Mouse (Mus musculus) forebrain, embryonic 12.5 days (tissue): ENCODE results near the gene Wdfy2. TPM values are rescaled to one million over a fixed set of nuclear protein-coding genes. Genes with fewer than 3 reads are reported as not detected.
"Not testable (repeated sequence)": the region's sequence is repeated elsewhere in the genome, so short reads cannot be mapped to it uniquely, and the experiment has no call there.

Source experiments
- ATAC-seq: fragments of 200-750 bp; cut with Nextera tagmentation; 2 replicates; pipeline ENCODE4 v1.8.0; 2017; ENCODE audit warnings: moderate TSS enrichment; ENCODE audit not compliant: low FRiP score
- H3K27ac ChIP-seq: fragments of 300-500 bp; sonication (generic); 2 replicates; pipeline ENCODE4 v1.5.1; 2016; ENCODE audit warnings: mild to moderate bottlenecking
- H3K27me3 ChIP-seq: fragments of 300-500 bp; sonication (generic); 2 replicates; pipeline ENCODE4 v1.6.1; 2016; ENCODE audit warnings: mild to moderate bottlenecking
- H3K36me3 ChIP-seq: fragments of 300-500 bp; sonication (generic); replicated peaks from 2 replicates; pipeline ENCODE4 v1.6.1; 2016; ENCODE audit warnings: mild to moderate bottlenecking
- H3K4me1 ChIP-seq: fragments of 300-500 bp; sonication (generic); 2 replicates; pipeline ENCODE4 v1.6.1; 2016
- H3K4me2 ChIP-seq: fragments of 300-500 bp; sonication (generic); 2 replicates; pipeline ENCODE4 v1.6.1; 2016; ENCODE audit warnings: mild to moderate bottlenecking, moderate library complexity
- H3K4me3 ChIP-seq: fragments of 300-500 bp; sonication (generic); replicated peaks from 2 replicates; pipeline ENCODE4 v1.5.1; 2016; ENCODE audit warnings: mild to moderate bottlenecking
- H3K9ac ChIP-seq: fragments of 300-500 bp; sonication (generic); 2 replicates; pipeline ENCODE4 v1.6.1; 2016; ENCODE audit warnings: mild to moderate bottlenecking
- H3K9me3 ChIP-seq: fragments of 300-500 bp; sonication (generic); 2 replicates; pipeline ENCODE4 v1.6.1; 2016
- WGBS: fragments of 180-500 bp; shearing (Covaris S2); methylation state at CpG from one replicate; pipeline ENCODE4 v1.1.7; 2016; 5-methylcytosine and 5-hydroxymethylcytosine counted together
- polyA plus RNA-seq: library from polyadenylated mRNA; unstranded; fragments of >200 nt; fragmentation: Nextera tagmentation; extraction: Ambion mirVana; gene quantifications from 2 replicates; pipeline ENCODE4 v1.2.1, GENCODE M21; 2016

The Wdfy2 gene
- polyA plus RNA-seq, 1 experiment from 2014 or later, result 15.1 TPM

GRCm38 (mm10) chr14:62884639-62885038 lies 47.2 kb downstream of the Wdfy2 start:
- Histone ChIP-seq H3K4me1 (peaks cover 21% of the 10 kb centered on the region), H3K27ac (no peak overlapping the region), H3K27me3 (no peaks in the 10 kb centered on the region), H3K9me3 (no peaks in the 10 kb centered on the region), H3K4me2 (no peak overlapping the region), H3K36me3 (no peaks in the 10 kb centered on the region), H3K4me3 (no peak overlapping the region), H3K9ac (no peak overlapping the region)
- ATAC-seq, result no peak
- WGBS, result 88% methylated on average over 1 of the region's 1 CpGs

DNA sequence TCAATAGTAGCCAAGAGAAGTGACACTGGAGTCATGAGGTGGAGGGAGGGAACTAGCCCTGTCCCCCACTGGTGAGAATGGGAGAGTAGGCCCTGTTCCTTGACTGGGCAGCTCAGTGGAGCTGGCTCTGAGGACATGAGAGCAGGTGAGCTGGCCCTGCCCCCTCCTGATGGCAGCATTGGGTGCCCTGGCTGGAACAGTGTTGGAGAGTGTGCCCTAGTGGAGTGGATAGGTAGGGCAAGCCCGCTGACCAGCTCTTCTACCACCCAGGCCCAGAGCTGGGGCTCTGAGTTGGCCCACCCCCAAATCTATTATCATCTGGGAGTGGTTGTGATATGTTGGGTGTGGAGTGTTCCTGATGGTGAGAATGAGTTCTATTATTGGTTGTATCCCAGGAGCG lies 47.7 kb downstream of the Wdfy2 start:
- Histone ChIP-seq H3K27ac (no peak overlapping the region), H3K9me3 (no peaks in the 10 kb centered on the region), H3K4me1 (peaks cover 16% of the 10 kb centered on the region), H3K4me2 (no peak overlapping the region), H3K9ac (no peak overlapping the region), H3K36me3 (no peaks in the 10 kb centered on the region), H3K27me3 (no peaks in the 10 kb centered on the region), H3K4me3 (no peak overlapping the region)
- no peak for ATAC-seq
- WGBS, result 92% methylated on average over 2 of the region's 2 CpGs

GRCm38 (mm10) chr14:62891401-62891800 lies 53.9 kb downstream of the Wdfy2 start:
- H3K27me3 ChIP-seq, result no peaks in the 10 kb centered on the region
- no peaks in the 10 kb centered on the region for H3K36me3 ChIP-seq
- 92% methylated on average over 3 of the region's 3 CpGs for WGBS
- ATAC-seq, result no peak
- no peaks in the 10 kb centered on the region for H3K4me1 ChIP-seq
- H3K4me3 ChIP-seq, result no peak overlapping the region
- no peaks in the 10 kb centered on the region for H3K9me3 ChIP-seq
- no peak overlapping the region for H3K27ac ChIP-seq
- H3K4me2 ChIP-seq, result no peak overlapping the region
- H3K9ac ChIP-seq, result no peak overlapping the region

GRCm38 (mm10) chr14:62892771-62893641 lies 55.5 kb downstream of the Wdfy2 start:
- WGBS, result 81% methylated on average over 8 of the region's 8 CpGs
- ATAC-seq, result no peak

DNA sequence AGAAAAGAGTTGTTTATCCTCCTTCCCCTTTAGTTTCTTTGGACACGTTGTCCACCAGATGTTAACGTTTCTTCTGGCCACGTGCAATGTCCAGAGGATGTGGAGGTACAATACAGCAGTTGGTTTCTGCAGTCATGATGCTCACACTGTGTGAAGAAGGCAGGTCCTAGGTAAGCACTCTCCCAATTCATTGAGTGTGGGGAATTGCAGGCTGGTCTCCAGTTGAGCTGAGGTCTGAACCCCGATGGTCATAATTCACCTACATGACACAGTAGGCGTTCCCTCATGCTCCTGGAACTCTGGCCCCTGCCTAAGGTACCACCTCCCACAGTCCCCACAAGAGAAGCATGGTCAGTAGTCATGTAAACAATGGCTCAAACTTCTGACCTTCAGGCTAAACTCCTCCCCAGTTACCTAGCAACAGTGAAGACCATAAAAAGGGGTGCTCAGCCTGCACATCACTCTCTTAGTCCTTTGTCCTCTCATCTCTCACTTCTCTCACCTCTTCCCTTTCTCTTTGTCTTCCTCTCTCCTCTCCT lies 56.2 kb downstream of the Wdfy2 start:
- ATAC-seq, H3K27me3 ChIP-seq, H3K36me3 ChIP-seq, H3K9ac ChIP-seq, H3K4me3 ChIP-seq, H3K27ac ChIP-seq, H3K4me1 ChIP-seq, H3K4me2 ChIP-seq, H3K9me3 ChIP-seq: not testable (repeated sequence)
- 87% methylated on average over 5 of the region's 5 CpGs for WGBS

More at GRCm38 (mm10) chr14:62892771-62893641, 55.5 kb downstream of the Wdfy2 start:
- no peaks in the 10 kb centered on the region for H3K27me3 ChIP-seq
- no peaks in the 10 kb centered on the region for H3K9me3 ChIP-seq
- H3K4me3 ChIP-seq, result no peak overlapping the region
- no peak overlapping the region for H3K4me2 ChIP-seq
- H3K36me3 ChIP-seq, result no peaks in the 10 kb centered on the region
- no peaks in the 10 kb centered on the region for H3K4me1 ChIP-seq
- H3K27ac ChIP-seq, result no peak overlapping the region
- H3K9ac ChIP-seq, result no peak overlapping the region

DNA sequence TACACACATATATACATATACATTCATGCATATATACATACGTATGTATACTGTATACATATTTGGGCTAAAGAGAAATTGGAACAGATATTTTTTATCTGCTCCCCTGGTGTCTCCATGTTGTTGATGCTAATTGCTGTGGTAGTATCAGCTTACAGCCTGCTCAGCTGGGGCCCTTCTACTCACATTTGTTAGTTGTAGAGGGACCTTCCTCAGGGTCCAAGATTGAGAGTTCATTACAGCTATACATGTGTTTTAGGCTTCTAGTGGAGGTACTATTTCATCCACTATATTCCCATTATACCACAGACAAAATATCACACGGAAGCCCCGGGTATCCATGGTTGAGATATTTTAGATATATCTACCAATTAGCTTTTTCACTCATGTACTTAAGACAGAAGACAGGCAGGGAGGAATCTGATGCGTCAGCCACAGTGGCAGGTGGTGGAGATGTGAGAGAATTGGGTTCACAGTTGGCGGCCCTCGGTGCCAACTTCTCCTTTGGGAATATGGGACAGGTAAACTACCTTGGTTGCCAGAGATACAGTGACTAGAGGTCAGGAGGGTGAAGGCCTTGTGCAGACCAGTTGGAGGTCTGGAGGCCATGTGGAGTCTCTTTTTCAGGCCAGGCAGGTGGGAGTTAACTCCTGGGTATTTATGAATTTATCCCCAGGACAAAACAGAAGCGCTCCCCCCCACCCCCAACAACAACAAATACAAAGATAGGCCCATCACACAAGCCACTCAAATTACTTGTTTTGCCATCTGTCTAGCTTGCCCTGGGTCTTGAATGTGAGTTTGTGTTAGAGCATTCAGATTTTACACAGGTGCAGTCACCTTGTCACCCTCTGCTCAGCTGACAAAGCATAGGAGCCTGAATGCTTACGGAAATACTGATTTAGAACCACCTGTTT lies 57.7 kb downstream of the Wdfy2 start:
- 90% methylated on average over 8 of the region's 8 CpGs for WGBS
- ATAC-seq, result no peak
- H3K4me3 ChIP-seq, result no peak overlapping the region
- H3K4me2 ChIP-seq, result no peak overlapping the region
- no peaks in the 10 kb centered on the region for H3K36me3 ChIP-seq
- no peaks in the 10 kb centered on the region for H3K27me3 ChIP-seq
- H3K27ac ChIP-seq, result no peak overlapping the region
- no peaks in the 10 kb centered on the region for H3K9me3 ChIP-seq
- no peaks in the 10 kb centered on the region for H3K4me1 ChIP-seq
- no peak overlapping the region for H3K9ac ChIP-seq

DNA sequence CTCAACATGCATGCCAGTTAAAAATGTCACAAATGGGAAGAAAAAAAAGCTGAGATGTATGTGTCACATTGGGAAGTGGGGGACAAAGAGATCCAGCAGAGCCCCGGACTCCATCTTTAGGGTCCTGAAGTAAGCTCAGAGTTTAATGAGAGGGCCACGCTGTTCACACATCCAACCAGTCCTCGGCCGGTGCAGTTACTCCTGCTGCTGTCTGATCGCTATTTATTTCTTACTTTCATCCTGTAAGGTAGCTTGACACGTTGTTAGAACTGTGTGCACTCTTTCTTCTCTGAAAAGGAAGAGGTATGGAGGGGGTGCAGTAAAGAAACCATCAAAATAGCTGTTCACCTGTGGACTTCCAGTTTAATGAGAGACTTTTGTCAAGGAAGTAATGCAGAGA lies 60.6 kb downstream of the Wdfy2 start:
- Histone ChIP-seq H3K4me1 (no peaks in the 10 kb centered on the region), H3K27me3 (no peaks in the 10 kb centered on the region), H3K4me2 (no peak overlapping the region), H3K36me3 (no peaks in the 10 kb centered on the region), H3K4me3 (no peak overlapping the region), H3K9ac (no peak overlapping the region), H3K9me3 (no peaks in the 10 kb centered on the region), H3K27ac (no peak overlapping the region)
- ATAC-seq, result no peak
- 85% methylated on average over 6 of the region's 6 CpGs for WGBS

- no peak overlapping the region for H3K4me2 ChIP-seq
- no peaks in the 10 kb centered on the region for H3K4me1 ChIP-seq
- no peaks in the 10 kb centered on the region for H3K27me3 ChIP-seq
- no peaks in the 10 kb centered on the region for H3K9me3 ChIP-seq
- 88% methylated on average over 2 of the region's 2 CpGs for WGBS
- no peaks in the 10 kb centered on the region for H3K36me3 ChIP-seq
- no peak for ATAC-seq
- no peak overlapping the region for H3K9ac ChIP-seq
- no peak overlapping the region for H3K4me3 ChIP-seq
- H3K27ac ChIP-seq, result no peak overlapping the region
Measured at GRCm38 (mm10) chr14:62907888-62908287, 70.4 kb downstream of the Wdfy2 start.

DNA sequence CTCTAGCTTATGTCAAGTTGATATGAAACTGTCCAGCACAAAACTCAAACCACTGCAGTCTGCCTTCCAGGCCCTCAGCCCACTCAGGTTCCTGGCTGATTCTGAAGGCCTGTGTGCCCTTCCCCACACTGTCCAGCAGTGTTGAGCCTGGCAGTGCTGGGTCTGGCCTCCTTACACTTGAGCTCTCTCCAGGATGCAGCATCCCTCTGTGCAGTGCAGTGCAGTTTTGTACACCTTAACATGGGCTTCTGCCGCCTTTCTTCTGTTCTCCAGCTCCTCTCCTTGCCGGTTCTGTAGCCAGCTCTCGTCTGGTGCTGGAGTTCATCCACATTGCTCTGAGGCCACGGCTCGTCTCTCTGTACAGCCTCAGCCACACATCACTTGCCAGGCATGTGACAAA lies 71.1 kb downstream of the Wdfy2 start:
- ATAC-seq, result no peak
- 90% methylated on average over 5 of the region's 5 CpGs for WGBS

DNA sequence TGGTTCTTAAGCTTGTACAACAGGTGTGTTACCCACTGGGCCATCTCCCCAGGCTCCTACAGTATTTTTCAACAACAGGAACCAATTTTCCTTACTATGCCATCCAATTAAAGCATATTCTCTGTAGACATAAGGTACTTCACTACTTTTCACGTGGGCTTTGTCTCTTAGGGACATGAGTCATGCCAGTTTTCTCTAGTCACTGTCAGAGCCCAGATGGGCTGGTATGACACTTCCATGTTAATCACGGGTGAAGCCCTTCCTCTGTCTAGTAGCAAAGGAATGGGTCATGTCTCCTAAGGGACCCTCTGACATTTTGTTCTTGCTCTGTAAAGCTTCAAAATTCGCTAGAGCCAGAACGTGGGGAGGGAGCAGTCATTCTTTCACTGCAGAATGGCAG lies 73.4 kb downstream of the Wdfy2 start:
- Histone ChIP-seq H3K9me3 (no peaks in the 10 kb centered on the region), H3K4me3 (no peak overlapping the region), H3K27me3 (no peaks in the 10 kb centered on the region), H3K27ac (no peak overlapping the region), H3K9ac (no peak overlapping the region), H3K4me1 (no peaks in the 10 kb centered on the region), H3K36me3 (no peaks in the 10 kb centered on the region), H3K4me2 (no peak overlapping the region)
- 83% methylated on average over 4 of the region's 4 CpGs for WGBS
- ATAC-seq, result no peak

More for the DNA sequence above, 71.1 kb downstream of the Wdfy2 start:
- Histone ChIP-seq H3K27ac (no peak overlapping the region), H3K27me3 (no peaks in the 10 kb centered on the region), H3K4me3 (no peak overlapping the region), H3K4me2 (no peak overlapping the region), H3K9ac (no peak overlapping the region), H3K36me3 (no peaks in the 10 kb centered on the region), H3K4me1 (no peaks in the 10 kb centered on the region), H3K9me3 (no peaks in the 10 kb centered on the region)

DNA sequence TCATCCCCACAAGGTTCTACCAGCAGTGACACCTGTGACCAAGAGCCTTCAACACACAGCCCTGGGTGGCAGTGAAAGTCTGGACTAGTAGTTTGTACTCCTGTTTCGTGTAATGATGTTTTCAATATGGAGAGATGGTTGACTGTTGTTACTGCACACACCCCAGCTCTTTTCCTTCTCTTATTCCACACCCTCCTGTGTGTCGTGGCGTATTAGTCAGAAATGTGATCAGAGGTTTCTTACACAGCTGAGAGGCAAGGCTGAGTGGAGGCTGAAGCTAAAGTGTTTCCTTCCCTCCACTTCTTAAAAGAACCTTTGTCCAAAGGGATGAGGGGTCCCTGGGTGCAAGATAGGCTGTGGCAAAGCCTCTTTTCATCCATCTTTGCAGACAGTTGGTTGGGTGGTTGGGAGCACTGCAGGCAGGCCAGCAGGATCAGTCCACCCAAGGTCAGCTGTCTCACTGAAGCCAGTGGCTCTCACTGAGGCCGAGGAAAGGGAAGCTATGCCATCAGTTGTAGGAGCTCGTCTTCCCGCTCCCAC lies 77.7 kb downstream of the Wdfy2 start:
- Histone ChIP-seq H3K36me3 (no peaks in the 10 kb centered on the region), H3K27me3 (no peaks in the 10 kb centered on the region), H3K27ac (no peak overlapping the region), H3K4me3 (no peak overlapping the region), H3K4me1 (no peaks in the 10 kb centered on the region), H3K9me3 (no peaks in the 10 kb centered on the region), H3K9ac (no peak overlapping the region), H3K4me2 (no peak overlapping the region)
- WGBS, result 88% methylated on average over 6 of the region's 6 CpGs
- no peak for ATAC-seq

DNA sequence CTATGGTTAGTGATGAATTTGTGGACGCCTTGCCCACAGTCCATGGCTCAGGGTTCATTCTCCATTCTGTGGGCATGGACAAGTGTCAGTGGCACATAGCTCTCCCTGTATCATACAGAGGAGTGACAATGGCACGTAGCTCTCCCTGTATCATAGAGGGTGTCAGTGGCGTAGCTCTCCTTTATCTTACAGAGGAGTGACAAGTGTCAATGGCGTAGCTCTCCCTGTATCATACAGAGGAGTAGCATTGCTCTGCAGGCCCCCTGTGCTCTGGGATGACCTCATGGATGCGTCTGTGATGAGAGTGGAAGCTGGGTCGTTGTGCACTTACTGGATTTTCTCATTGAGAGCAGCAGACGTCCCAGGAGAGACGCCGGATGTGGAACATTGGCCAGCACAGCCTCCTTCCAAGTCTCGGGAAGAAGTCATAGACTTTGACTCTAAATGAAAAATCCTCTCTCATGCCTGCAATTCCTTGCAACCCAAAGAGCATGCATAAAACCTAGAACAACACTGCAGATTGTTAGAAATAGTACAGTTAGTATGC lies 79.1 kb downstream of the Wdfy2 start:
- Histone ChIP-seq H3K27me3 (no peaks in the 10 kb centered on the region), H3K36me3 (no peaks in the 10 kb centered on the region), H3K9ac (no peak overlapping the region), H3K4me3 (no peak overlapping the region), H3K4me2 (no peak overlapping the region), H3K4me1 (no peaks in the 10 kb centered on the region), H3K9me3 (no peaks in the 10 kb centered on the region), H3K27ac (no peak overlapping the region)
- no peak for ATAC-seq
- WGBS, result 96% methylated on average over 10 of the region's 10 CpGs
